Mouse (Mus musculus) adrenal gland, postnatal 14 days (tissue): ENCODE results near the gene Otub1. TPM values are rescaled to one million over a fixed set of nuclear protein-coding genes. Genes with fewer than 3 reads are reported as not detected.

Source experiments
- total RNA-seq: library from RNA; stranded (reverse); gene quantifications from 2 replicates; pipeline ENCODE4 v1.2.3, GENCODE M21; 2021

Gene Otub1
- total RNA-seq, 1 experiment from 2014 or later, result 103 TPM

Other genes starting within 250 kb of the Otub1 start
- gene Ppp1r14b, start 231.3 kb downstream of the Otub1 start, total RNA-seq, result 264 and 275 TPM in 2 replicates
- gene Plcb3, start 229.8 kb downstream of the Otub1 start, total RNA-seq, result 52.1 and 54.6 TPM in 2 replicates
- 115 and 121 TPM in 2 replicates for gene Fkbp2, start 225.8 kb downstream of the Otub1 start, total RNA-seq
- 116 and 122 TPM in 2 replicates for gene Vegfb, start 218.7 kb downstream of the Otub1 start, total RNA-seq
- 44.4 and 47.4 TPM in 2 replicates for gene Dnajc4, start 213.7 kb downstream of the Otub1 start, total RNA-seq
- gene Nudt22, start 210.2 kb downstream of the Otub1 start, total RNA-seq, result 24.5 and 37.4 TPM in 2 replicates
- 15.0 and 15.1 TPM in 2 replicates for gene Trpt1, start 210.2 kb downstream of the Otub1 start, total RNA-seq
- 6.4 and 14.2 TPM in 2 replicates for gene Fermt3, start 186.8 kb downstream of the Otub1 start, total RNA-seq
- gene Stip1, start 166.3 kb downstream of the Otub1 start, total RNA-seq, result 132 and 155 TPM in 2 replicates
- 118 and 138 TPM in 2 replicates for gene Macrod1, start 149.5 kb downstream of the Otub1 start, total RNA-seq
- 1.2 and 1.5 TPM in 2 replicates for gene Flrt1, start 100.6 kb downstream of the Otub1 start, total RNA-seq
- 1,334 and 1,491 TPM in 2 replicates for gene Cox8a, start 11.3 kb upstream of the Otub1 start, total RNA-seq
- gene Naa40, start 34.9 kb upstream of the Otub1 start, total RNA-seq, result 27.9 and 30.6 TPM in 2 replicates
- gene Rcor2, start 61.0 kb upstream of the Otub1 start, total RNA-seq, result 3.4 and 4.1 TPM in 2 replicates
- 70.0 and 85.3 TPM in 2 replicates for gene Mark2, start 135.5 kb upstream of the Otub1 start, total RNA-seq
- gene Spindoc, start 176.7 kb upstream of the Otub1 start, total RNA-seq, result 23.8 and 30.4 TPM in 2 replicates
- gene 2700081O15Rik, start 211.3 kb upstream of the Otub1 start, total RNA-seq, result 29.0 and 32.4 TPM in 2 replicates